Mouse (Mus musculus) limb, embryonic 10.5 days (tissue): ENCODE measurements around the gene Rps21. TPM values are rescaled to one million over a fixed set of nuclear protein-coding genes. Genes with fewer than 3 reads are reported as not detected.

Source experiments
- DNase-seq: peaks from one replicate; pipeline ENCODE4 v3.0.0-alpha.2; 2017; ENCODE audit warnings: low spot score
- H3K27ac ChIP-seq: fragments of 300-500 bp; sonication (generic); 2 replicates; pipeline ENCODE4 v1.5.1; 2016; ENCODE audit warnings: mild to moderate bottlenecking
- H3K27me3 ChIP-seq: fragments of 300-500 bp; sonication (generic); 2 replicates; pipeline ENCODE4 v1.6.1; 2016; ENCODE audit warnings: low read depth, mild to moderate bottlenecking; ENCODE audit not compliant: poor library complexity, severe bottlenecking
- H3K36me3 ChIP-seq: fragments of 300-500 bp; sonication (generic); 2 replicates; pipeline ENCODE4 v1.6.1; 2016; ENCODE audit warnings: mild to moderate bottlenecking, moderate library complexity
- H3K4me1 ChIP-seq: fragments of 300-500 bp; sonication (generic); 2 replicates; pipeline ENCODE4 v1.6.1; 2016
- H3K4me3 ChIP-seq: fragments of 300-500 bp; sonication (generic); 2 replicates; pipeline ENCODE4 v1.5.1; 2016; ENCODE audit warnings: mild to moderate bottlenecking, moderate library complexity
- H3K9me3 ChIP-seq: fragments of 300-500 bp; sonication (generic); replicated peaks from 2 replicates; pipeline ENCODE4 v1.6.1; 2016; ENCODE audit warnings: mild to moderate bottlenecking
- WGBS: fragments of 180-500 bp; shearing (Covaris S2); methylation state at CpG from one replicate; pipeline ENCODE4 v1.1.7; 2016; 5-methylcytosine and 5-hydroxymethylcytosine counted together
- polyA plus RNA-seq: library from polyadenylated mRNA; unstranded; fragments of >200 nt; fragmentation: Nextera tagmentation; extraction: Ambion mirVana; gene quantifications from 2 replicates; pipeline ENCODE4 v1.2.1, GENCODE M21; 2016

Gene Rps21
- polyA plus RNA-seq, 1 experiment from 2014 or later, result 530 TPM

DNA sequence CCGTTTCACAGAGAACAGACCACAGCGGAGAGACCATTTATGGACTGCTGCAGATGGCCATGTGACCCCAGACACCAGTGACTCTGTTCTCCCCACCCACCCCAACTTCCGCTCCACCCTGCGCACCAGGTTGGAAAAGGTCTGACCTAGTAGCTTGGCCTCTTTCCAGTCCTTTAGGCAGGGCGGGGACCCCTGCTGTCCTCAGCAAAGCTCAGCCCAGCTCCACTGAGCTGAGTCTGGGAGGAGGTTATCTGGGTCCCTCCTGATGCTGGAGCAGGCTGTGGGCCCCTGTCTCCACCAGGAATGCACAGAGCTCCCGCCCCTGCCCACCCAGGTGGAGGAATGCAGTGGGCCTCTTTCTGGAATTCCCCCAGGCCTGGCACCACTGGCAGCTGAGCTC, 22.2 kb upstream of the Rps21 start:
- peak overlapping the region; percentile 73 for H3K27ac ChIP-seq

DNA sequence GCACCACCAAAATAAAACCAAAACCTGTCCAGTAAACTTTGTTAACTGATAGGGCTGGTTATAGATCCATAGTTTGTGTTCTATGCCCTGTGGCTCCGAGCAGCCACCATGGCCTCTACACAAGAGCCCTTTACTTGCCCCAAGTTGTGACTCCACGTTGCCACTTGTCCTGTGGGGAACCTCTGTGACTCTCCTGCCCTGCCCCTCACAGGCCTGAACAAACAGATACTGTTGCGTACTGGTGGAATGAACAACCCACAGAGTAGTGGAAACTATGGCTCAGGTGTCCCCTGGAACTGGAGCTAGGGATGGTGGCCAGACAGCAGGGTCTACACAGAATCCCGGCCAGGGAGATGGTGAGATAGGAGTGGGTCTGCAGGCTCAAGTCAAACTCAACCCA, 21.4 kb upstream of the Rps21 start:
- 94% methylated on average over 4 of the region's 4 CpGs for WGBS
- 0 out of 2 replicates have a peak overlapping the region, but pooled peaks have one; percentile 34 for H3K27ac ChIP-seq
- no peak for DNase-seq

More for the DNA sequence above, 22.2 kb upstream of the Rps21 start:
- no peak overlapping the region for H3K4me3 ChIP-seq
- peaks cover 26% of the 10 kb centered on the region for H3K4me1 ChIP-seq
- no peaks in the 10 kb centered on the region for H3K9me3 ChIP-seq
- no peaks in the 10 kb centered on the region for H3K36me3 ChIP-seq
- DNase-seq, result no peak
- no peaks in the 10 kb centered on the region for H3K27me3 ChIP-seq
- 62% methylated on average over 6 of the region's 6 CpGs for WGBS

DNA sequence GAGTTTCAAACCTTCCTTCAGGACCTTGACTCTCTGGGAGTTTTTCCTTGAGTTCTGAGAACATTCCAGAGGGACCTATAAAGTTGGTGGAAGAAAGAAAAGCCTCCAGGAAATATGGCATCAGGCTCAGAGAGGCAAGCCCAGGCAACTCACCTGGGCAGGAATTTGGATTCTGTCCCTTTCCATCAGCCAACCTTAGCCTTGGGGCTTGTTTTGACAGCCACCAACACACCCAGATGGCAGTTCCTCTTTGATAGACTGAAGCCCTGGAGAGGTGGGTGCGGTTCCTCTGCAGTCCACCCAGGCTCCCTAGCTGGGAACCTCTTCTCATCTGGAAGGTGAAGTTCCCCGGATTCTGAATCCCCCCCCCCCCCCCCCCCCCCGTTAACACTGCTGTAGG, 20.7 kb upstream of the Rps21 start:
- WGBS, result 63% methylated on average over 3 of the region's 3 CpGs
- H3K4me3 ChIP-seq, result no peak overlapping the region
- no peak for DNase-seq

More for the DNA sequence above, 21.4 kb upstream of the Rps21 start:
- H3K36me3 ChIP-seq, result no peaks in the 10 kb centered on the region
- H3K4me1 ChIP-seq, result peaks cover 19% of the 10 kb centered on the region
- no peaks in the 10 kb centered on the region for H3K27me3 ChIP-seq
- no peaks in the 10 kb centered on the region for H3K9me3 ChIP-seq
- H3K4me3 ChIP-seq, result no peak overlapping the region

DNA sequence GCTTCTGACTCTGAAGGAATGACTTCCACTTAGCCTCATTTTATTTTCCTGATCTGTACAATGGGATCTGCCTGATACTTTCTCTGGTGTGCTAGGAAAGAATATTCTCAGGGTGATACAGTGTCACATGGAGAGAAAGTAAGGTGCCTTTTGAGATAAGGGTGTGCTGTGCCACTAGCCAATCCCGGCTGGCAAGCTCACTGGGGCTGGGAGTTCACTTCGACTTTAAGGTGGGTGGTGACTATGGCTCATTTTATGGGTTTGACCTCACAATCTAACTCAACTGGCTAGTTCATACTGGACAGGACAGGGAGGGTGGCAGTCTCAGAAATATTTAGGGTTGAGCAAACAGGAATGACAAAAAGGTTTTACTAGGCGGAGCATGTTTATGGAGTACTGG, 20.2 kb upstream of the Rps21 start:
- H3K27ac ChIP-seq, result no peak overlapping the region
- H3K9me3 ChIP-seq, result no peaks in the 10 kb centered on the region
- peaks cover 14% of the 10 kb centered on the region for H3K4me1 ChIP-seq
- DNase-seq, result no peak
- no peaks in the 10 kb centered on the region for H3K36me3 ChIP-seq
- 83% methylated on average over 3 of the region's 3 CpGs for WGBS
- H3K4me3 ChIP-seq, result no peak overlapping the region
- no peaks in the 10 kb centered on the region for H3K27me3 ChIP-seq

More for the DNA sequence above, 20.7 kb upstream of the Rps21 start:
- H3K27me3 ChIP-seq, result no peaks in the 10 kb centered on the region
- peaks cover 19% of the 10 kb centered on the region for H3K4me1 ChIP-seq
- no peaks in the 10 kb centered on the region for H3K9me3 ChIP-seq
- H3K27ac ChIP-seq, result peak overlapping the region; percentile 34; the same call in 1 of the 2 replicates
- no peaks in the 10 kb centered on the region for H3K36me3 ChIP-seq

DNA sequence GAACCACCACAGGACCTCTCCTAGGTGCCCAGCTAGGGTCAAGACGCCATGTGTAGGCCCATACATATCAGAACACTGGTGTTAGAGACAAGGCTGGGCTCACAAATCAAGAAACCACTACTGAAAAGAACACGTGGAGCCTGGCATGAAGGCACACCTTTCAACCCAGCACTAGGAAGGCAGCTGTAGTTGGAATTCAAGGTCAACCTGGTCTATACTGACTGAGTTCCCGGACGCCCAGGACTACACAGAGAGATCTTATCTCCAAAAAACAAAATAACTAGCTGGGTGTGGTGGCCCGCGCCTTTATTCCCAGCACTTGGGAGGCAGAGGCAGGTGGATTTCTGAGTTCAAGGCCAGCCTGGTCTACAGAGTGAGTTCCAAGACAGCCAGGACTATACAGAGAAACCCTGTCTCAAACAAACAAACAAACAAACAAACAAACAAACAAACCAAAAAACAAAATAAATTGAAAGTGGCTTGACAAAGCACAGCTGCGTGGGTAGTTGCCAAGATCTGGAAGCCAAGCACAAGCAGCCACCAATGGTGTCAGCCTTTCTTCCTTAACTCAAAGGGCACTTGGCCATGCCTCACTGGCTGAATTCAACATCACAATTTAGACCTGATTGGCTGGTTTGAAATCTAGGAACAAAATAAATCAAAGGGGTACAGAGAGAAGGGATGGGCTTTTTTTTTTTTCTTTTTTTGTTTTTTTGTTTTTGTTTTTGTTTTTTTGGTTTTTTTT, 19.4 kb upstream of the Rps21 start:
- no peaks in the 10 kb centered on the region for H3K9me3 ChIP-seq
- H3K27me3 ChIP-seq, result no peaks in the 10 kb centered on the region
- H3K27ac ChIP-seq, result no peak overlapping the region
- no peak overlapping the region for H3K4me3 ChIP-seq
- peaks cover 14% of the 10 kb centered on the region for H3K4me1 ChIP-seq
- no peaks in the 10 kb centered on the region for H3K36me3 ChIP-seq
- whole genome bisulfite sequencing, result 91% methylated on average over 7 of the region's 7 CpGs
- DNase-seq, result no peak

DNA sequence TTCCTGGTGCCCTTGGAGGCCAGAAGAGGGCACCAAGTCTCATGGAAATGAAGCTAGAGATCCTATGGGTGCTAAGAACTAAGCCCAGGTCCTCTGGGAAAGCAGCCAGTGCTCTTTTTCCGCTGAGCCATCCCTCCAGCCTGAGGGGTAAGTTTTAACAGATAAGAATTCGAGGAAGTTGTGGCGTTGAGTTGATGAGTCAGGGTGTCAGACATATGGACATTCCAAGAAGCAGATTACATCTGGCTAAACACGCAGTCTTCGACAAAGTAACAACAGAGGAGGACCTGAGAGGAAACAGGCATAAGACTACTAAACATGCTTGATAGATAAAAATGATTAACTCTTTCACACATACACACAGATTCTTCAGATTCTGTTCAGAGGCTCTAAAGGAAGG, 18.6 kb upstream of the Rps21 start:
- Histone ChIP-seq H3K36me3 (no peaks in the 10 kb centered on the region), H3K4me1 (peaks cover 14% of the 10 kb centered on the region), H3K4me3 (no peak overlapping the region), H3K27ac (no peak overlapping the region), H3K9me3 (no peaks in the 10 kb centered on the region), H3K27me3 (no peaks in the 10 kb centered on the region)
- WGBS, result 91% methylated on average over 5 of the region's 5 CpGs
- no peak for DNase-seq

DNA sequence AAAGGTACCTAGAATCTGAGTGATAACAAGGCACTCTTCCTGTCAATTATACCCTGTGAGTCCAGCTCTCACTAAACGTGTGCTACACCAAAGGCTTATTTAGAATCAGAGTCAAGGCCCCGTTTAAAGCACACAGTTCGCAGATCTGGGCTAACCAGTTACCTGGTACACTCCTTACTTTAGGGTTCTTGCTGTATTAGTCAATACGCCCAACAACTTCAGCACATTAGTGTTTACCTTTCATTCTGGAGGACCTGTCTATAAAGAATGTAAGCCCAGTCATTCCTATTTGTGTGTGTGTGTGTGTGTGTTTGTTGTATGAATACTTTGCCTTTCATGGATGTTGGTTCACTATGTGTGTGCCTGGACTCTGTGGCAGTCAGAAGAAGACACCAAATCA, 14.1 kb upstream of the Rps21 start:
- no peaks in the 10 kb centered on the region for H3K4me1 ChIP-seq
- no peak overlapping the region for H3K27ac ChIP-seq
- H3K36me3 ChIP-seq, result no peaks in the 10 kb centered on the region
- H3K4me3 ChIP-seq, result no peak overlapping the region
- H3K27me3 ChIP-seq, result no peaks in the 10 kb centered on the region
- DNase-seq, result no peak
- WGBS, result 86% methylated on average over 4 of the region's 4 CpGs
- no peaks in the 10 kb centered on the region for H3K9me3 ChIP-seq

DNA sequence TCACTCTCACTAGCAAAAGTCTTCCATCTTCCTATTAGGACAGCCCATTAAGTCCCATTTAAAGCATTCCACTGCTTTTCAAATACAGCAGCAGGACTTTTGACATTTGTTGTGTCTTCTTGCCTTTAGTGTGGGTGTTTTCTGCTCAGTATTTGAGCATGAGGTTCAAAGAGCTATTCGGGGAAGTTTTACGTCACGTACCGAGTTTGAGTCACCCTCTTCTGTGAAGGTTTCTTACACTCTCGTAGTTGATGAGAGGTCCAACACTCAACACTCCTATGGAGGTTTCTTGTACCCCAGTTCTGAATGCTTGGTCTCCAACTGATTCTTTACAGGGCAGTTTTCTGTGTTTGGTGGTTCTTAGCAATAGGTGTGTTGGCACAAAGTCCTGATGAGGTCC, 9.3 kb upstream of the Rps21 start:
- H3K4me1 ChIP-seq, result peaks cover 16% of the 10 kb centered on the region
- H3K27me3 ChIP-seq, result no peaks in the 10 kb centered on the region
- no peaks in the 10 kb centered on the region for H3K9me3 ChIP-seq
- 90% methylated on average over 5 of the region's 5 CpGs for WGBS
- H3K27ac ChIP-seq, result no peak overlapping the region
- H3K4me3 ChIP-seq, result no peak overlapping the region
- no peak for DNase-seq
- H3K36me3 ChIP-seq, result no peaks in the 10 kb centered on the region

DNA sequence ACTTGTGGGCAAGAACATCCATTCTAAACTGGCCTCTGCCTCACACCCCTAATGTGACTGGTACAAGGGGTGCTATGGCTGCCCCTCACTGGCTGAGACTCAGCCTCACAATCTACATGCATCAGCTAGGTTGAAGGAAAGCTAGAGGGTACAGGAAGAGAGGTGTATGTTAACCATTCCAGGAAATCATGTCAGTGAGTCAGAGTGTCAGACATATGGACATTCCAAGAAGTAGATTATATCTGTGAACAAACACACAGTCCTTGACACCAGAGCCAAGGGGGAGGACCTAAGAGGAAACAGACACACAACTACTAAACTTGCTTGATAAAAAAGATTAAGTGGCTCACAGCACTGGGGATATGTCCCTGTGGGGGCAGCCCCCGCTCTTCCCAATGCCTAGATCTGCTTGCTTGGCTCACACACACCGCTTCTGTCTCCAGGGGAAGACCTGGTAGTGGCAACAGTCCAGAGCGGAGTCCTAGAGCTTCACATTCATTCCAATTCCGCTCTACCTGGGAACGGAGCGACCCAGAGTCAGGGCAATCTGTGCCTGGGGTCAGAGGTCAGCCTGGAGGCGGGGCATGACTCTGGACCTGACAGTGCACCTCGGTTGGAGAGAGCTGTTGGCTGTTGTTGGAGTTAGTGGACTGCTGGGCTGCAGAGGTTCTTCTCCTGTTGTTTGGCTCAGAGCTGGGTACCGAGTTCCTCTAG, 8.1 kb upstream of the Rps21 start:
- Histone ChIP-seq H3K4me3 (no peak overlapping the region), H3K36me3 (no peaks in the 10 kb centered on the region), H3K27ac (no peak overlapping the region), H3K27me3 (no peaks in the 10 kb centered on the region), H3K4me1 (peaks cover 16% of the 10 kb centered on the region), H3K9me3 (no peaks in the 10 kb centered on the region)
- DNase-seq, result no peak
- WGBS, result 65% methylated on average over 9 of the region's 9 CpGs

DNA sequence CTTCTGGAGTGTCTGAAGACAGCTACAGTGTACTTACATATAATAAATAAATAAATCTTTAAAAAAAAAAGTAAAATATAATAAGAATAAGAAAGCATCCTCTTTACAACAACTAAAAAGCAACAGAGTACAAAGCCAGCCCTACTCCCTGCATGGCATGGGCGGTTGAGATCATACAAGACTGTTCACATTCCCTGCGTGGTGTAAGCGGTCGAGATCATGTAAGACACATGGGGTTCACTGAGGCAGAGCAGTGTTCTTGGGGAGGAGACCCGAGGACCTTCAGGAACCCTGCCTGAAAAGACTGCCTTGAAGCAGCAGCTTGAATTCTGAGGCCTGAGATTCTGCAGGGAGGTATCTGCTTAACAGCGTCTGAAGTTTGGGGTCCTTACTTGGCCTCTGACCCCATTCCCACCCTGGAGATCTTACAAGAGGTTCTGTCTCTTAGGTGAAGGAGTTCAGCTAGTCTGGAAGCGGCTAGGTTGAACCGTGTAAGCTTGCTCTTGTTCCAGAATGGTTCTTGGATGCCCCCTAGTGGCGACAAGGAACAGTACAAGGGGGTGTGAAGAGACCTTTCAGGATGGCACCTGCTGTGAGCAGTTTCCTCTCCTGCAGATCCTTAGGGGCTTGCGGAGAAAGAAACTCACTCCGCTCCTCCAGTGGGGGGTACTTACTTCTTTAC, 6.1 kb upstream of the Rps21 start:
- Histone ChIP-seq H3K9me3 (no peaks in the 10 kb centered on the region), H3K36me3 (no peaks in the 10 kb centered on the region), H3K27ac (no peak overlapping the region; the same call in 1 of the 2 replicates), H3K4me1 (peaks cover 19% of the 10 kb centered on the region), H3K27me3 (no peaks in the 10 kb centered on the region), H3K4me3 (no peak overlapping the region)
- DNase-seq, result peak; percentile 82
- 36% methylated on average over 11 of the region's 11 CpGs for WGBS

DNA sequence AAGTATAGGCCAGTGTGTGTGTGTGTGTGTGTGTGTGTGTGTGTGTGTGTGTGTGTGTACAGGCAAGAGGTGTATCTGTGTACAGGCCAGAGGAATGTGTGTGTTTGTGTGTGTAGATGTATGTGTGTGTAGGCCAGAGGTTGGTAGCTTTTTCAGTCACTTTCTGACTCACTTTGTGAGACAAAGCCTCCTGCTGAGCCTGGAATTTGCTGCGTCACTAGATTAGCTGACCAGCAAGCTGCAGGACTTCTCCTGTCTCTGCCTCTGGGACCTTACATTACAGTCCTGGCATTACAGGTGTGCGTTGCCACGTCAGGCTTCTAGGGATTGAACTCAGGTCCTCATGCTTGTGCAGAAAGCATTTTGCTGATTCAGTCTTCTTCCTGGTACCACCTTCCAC, 5.3 kb upstream of the Rps21 start:
- no peaks in the 10 kb centered on the region for H3K27me3 ChIP-seq
- no peak overlapping the region for H3K4me3 ChIP-seq
- H3K27ac ChIP-seq, result no peak overlapping the region
- H3K9me3 ChIP-seq, result no peaks in the 10 kb centered on the region
- 65% methylated on average over 3 of the region's 3 CpGs for WGBS
- no peak for DNase-seq
- H3K4me1 ChIP-seq, result peaks cover 25% of the 10 kb centered on the region
- no peaks in the 10 kb centered on the region for H3K36me3 ChIP-seq

DNA sequence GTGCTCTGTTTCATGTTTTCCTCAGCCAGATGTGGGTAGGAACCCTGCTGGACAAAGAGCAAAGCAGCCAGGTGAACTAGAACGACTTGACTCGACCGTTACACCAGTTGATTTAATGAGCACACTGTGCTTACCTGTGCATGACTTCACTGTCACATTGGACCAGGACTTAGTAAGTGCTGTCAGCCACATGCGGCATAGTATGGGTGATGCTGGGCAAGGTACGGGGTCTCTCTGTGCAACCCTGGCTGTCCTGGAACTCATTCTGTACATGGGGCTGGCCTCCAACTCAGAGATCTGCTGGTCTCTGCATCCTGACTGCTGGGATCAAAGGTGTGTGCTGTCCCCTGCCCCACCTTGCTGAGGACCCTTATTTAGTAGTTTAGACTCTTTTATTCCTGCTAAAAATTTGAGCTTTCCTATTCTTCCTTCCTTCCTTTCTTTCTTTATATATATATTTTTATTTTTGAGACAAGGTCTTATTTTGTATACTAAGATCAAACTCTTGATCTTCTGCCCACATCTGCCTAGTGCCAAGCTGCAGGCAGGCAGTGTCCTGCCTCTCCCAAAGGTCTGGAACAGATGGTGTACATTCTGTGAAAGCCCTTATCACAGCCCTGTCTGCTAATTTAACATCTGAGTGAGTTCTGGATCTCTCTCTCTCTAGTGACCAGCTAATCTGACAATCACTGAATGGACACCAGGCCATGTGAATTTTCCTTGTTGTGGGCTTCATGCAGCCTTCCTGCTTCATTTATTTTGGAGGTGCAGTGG, 2.6 kb upstream of the Rps21 start:
- H3K4me1 ChIP-seq, result peaks cover 31% of the 10 kb centered on the region
- no peaks in the 10 kb centered on the region for H3K27me3 ChIP-seq
- no peak overlapping the region for H3K4me3 ChIP-seq
- H3K27ac ChIP-seq, result no peak overlapping the region
- no peak for DNase-seq
- peaks cover 21% of the 10 kb centered on the region for H3K36me3 ChIP-seq
- 94% methylated on average over 5 of the region's 5 CpGs for WGBS
- no peaks in the 10 kb centered on the region for H3K9me3 ChIP-seq
